Mouse (Mus musculus): ENCODE data around the gene Sec61a1.

Sec61a1 gene

DNA sequence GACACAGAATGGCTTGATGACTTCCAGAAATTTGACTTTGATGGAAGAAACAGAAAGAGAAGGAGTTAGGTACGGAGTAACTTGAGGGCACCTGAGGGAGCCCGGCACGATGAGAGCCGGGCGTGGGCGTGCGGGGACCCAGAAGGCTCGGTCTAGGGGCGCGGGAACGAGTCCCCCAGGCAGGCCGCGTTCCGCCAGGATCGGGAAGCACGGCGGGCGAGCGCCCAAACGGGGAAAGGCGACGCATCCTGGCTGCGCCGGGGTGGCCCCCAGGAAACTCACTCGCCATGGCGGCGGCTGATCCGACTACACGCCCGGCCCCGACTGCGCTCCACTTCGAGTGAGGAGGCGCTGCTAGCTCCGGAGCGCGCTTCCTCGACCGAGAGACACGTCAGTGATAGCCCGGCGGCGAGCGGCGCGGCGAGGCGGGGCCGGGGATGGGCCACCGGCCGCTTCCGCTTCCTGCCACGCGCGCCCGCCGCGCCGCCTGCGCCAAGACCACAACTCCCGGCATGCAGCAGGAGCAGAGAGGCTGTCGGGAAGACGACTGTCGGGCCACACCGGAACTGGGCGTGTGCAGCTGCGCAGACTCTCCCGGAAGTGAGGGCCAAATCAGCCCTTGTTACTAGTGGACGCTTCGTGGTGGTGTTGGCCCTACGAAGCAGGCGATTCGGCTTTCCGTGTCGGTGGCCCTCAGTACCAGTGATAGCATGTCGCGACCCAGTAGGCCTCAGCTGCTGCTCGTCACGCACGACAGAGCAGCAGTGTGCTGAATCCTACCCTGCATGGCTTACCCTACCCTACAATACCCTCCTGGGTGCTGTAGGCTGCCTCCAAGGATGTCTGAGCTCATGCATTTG is at the start of gene Sec61a1:
Gene Sec61a1, minus strand, starts transcription at position 502 of the 860 bp plus-strand sequence.
- DNase-seq = peak; percentile 92

DNA sequence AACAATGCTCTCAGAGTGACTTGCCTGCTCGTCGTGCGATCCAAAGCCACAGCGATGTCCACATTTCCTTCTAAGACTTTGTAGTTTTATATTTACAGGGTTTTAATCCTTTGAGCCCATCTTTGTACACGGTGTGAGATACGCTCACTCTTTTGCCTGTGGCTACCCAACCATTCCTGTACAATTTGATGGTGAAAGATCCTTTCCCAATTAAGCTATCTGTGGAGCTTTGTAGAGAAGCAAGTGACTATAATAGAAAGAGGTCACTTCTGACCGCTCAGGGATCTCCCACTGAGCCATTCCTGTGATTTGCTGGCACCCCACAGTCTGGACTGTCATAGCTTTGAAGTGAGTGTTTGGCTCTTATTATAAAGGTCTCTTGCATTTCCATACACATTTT is 48.0 kb upstream of the Sec61a1 start:
- no peak for DNase-seq

DNA sequence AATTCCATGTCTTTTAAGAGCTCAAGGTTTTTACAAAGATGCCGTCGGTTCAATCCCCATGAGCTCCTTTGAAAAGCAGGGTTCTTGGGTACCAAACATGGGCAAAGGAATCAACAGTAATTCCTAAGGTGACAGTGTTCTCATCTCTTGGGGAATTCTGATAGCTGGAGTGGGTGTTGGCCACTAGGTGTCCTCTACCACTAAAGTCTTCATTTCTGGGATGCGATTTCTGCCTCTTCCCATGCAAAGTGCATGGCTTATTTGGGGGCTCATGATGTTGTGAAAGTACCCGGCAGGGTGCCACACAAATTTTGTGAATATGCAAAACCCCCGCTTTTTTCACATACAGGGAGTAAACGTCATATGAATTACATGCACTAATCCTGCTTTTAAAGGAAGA is 46.3 kb upstream of the Sec61a1 start:
- no peak for DNase-seq

DNA sequence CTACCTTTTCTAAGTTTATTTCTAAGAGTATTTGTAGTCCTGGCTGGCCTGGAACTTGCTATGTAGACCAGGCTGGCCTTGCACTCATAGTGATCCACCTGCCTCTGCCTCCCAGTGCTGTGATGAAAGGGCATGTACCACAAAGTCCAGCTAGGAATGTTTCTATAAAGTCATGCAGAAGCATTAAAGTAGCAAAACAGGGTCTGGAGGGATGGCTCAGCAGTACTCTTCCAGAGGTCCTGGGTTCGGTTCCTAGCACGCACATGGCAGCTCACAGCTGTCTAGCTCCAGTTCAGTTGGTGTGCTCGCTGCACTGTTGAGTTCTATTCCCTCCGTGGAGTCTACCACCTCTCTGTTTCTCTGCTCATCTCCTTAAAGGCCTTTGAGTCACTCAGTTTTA is 41.5 kb upstream of the Sec61a1 start:
- no peak for DNase-seq

DNA sequence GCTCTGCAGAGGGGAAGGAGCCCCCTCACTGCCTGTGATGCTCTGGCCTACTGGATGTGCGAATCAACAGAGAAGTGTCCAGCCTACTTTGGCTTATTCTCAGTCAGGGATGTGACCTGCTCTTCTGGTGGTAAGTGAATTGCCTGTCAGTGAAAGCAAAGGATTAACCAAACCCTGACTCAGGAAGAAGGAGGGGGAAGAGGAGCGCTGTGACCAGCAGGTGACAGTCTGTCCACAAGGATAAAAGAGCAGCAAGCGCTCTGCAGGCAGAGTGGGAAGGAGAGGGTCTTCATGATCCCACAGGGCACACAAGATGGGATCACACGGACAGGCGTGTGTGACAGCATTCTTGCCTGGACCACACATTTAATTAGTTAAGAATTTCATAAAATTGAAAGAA is 41.0 kb upstream of the Sec61a1 start:
- no peak for DNase-seq

DNA sequence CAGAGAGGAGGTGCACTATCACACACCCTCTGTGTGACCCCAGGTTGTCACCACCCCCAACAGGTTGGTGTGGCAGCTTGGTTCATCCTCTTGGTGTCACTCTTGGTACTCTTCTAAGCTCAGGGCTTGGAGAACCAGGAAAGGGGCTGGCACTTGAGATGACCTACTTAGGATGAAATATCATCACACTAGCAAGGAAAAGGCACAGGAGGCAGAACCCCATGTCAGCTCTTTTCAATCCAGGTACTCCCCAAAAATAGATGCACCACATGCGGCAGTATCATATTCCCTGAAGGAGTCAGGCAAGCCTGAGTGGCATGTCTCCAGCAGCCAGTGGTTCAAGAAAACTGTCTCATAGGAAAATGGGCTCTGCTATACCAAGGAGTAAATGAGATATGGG is 39.4 kb upstream of the Sec61a1 start:
- no peak for DNase-seq

DNA sequence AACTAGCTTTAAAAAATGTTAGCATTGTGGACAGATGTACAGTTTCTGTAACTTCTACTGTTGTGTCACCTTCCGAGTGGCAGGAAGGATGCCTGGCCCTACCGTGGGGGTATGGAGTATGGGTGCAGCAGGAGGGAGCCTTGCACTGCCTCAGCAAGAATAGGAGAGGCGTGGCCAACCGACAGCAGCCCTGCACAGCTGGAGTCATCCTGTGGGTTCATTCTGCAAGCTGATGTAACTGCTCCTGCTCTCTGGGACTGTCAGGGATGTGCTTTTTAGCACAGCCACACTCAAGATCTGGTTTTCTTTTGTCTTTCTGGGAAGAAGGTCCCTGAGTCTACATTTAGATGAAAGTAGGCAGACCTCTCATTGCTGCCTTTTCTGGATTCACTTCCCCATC is 38.8 kb upstream of the Sec61a1 start:
- no peak for DNase-seq

DNA sequence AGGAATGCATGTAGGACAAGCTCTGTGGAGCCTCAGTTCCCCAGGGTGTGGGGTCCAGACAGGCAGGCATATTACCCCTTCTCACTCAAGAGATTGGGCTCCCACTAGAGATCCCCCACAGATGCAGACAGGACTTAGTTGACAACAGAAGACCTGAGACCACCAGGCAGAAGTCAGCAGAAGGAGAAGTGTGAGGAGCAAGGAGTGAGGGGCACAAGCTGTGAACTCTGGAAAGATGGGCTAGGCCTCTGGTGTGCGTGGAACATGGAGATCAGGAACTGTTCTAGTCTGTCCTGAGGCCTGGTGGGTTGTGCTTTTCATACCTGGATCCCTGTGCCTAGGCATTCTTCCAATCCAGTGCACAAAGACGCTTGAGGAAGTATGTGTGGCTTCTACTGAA is 31.2 kb upstream of the Sec61a1 start:
- no peak for DNase-seq

DNA sequence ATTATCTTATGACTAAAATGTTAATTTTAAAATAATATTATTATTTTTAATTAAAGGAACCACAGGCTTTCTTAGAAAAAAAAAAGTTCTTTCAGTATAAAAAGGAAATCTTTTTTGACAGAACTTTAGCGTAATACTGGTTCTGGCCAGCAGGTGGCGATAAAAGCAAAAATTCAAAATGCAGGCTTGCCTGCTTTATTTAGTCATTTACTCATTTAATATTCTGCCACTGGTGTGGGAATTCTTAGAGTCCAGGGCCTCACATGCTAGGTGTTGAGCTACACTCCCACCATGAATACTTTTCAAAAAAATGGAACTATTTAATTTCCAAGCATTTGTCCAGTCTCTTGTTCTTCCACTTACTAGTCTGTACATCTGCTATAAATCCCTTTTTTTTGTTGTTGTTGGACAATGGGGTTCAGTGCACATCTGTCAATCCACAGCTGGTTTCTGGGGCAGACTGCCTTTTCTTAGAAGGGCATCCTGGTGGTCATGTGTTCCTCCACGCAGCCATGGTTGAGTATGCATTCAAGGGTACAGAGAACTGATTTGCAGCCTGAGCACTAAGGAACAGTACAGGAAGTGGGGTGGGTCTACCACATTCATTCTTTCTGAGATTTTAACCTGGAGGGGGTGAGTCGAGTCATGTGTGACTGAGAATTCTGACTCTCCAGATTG is 30.6 kb upstream of the Sec61a1 start:
- peak; percentile 81 for DNase-seq

DNA sequence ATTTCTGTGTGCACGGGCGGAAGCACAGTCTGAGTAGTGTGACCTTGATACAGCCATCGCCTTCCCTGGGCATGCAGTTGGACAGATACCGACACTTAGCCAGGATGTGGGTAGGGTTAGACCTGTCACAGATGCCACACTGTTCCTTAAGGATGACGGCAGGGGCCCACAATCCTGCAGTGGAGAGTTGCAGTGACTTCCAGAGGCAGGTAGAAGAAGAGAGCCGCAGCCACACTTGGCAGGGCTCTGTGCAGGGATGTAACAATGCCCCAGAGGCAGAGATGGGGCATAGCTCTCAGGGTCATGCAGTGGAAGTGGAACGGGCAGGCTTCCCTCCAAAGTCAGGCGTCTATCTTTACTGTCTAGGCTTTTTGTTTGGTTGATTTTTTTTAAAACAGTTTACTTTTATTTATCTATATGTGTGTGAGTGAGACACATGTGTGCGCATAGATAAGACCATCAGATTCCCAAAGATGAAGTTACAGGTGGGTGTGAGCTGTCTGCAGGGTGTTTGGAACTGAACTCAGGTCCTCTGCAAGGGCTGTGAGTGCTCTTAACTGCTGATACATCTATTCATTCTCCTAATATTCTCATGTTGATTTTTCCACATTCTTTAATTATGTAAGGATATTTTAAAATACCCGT is 29.8 kb upstream of the Sec61a1 start:
- no peak for DNase-seq

DNA sequence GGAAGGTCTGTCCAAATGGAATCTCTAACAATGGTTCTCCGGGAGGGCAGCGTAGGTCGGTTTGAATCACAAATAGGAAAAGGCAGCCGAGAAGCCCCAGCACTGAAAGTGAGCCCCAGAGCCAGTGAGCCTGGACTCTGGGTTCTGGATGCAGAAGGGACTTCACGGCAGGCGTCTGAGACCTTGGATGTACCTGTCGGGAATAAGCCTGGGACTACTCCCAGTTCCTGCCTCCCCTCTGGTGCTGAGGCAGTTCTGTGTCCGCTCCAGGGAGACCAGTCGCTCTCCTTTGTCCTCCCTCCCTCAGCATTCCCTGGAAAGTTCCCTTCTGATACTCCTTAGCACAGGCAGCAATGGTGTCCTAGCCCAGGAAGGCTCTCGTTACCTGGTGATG is 26.7 kb upstream of the Sec61a1 start:
- no peak for DNase-seq

DNA sequence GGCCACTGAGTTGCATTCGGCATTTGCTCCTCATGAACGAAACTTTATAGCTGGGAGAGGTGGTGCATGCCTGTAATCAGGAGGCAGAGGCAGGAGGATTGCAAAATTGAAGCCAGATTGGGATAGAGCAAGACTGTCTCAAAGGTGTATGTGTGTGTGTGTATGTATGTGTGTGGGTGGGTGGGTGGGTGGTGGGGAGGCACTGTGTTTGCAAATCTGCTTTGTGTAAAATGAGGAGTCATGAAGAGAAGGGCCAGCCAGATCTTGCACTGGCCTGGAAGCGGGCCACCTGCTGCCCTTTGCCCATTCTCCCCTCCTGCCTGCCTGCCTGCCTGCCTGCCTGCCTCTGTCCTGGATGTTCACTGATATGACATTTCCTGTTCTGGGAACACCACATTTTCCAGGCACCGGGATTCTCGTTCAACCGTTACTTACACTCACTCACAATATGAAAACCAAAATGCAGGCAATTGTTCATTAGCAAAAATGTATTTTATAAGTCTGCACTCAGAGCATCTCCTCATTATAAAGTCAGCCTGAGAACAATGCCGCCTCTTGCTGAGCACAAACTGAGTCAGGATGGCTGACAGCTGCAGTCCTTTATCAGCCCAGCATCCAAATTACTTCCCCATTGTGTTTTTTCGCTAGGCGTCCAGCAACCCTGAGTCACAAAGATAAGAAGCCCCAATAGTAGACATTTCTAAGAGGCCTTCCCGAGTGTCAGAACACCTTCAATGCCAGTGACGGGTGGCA is 26.1 kb upstream of the Sec61a1 start:
- no peak for DNase-seq

DNA sequence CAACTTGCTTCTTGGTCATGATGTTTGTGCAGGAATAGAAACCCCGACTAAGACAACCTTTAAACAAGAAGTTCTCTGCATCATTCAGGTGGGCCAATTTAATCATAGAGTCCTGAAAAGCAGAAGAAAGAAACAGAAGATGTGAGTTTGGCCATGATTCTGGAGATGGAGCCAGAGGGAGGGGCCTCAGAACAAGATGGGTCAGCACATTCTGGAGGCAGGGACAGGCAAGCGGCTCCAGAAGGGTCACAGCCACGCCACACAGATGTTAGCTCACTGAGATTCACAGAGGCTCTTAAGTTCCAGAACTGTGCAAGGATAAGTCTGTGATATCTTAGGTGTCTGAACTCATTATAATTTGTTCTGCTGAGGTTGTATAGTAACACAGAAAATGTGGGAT is 25.5 kb upstream of the Sec61a1 start:
- no peak for DNase-seq

DNA sequence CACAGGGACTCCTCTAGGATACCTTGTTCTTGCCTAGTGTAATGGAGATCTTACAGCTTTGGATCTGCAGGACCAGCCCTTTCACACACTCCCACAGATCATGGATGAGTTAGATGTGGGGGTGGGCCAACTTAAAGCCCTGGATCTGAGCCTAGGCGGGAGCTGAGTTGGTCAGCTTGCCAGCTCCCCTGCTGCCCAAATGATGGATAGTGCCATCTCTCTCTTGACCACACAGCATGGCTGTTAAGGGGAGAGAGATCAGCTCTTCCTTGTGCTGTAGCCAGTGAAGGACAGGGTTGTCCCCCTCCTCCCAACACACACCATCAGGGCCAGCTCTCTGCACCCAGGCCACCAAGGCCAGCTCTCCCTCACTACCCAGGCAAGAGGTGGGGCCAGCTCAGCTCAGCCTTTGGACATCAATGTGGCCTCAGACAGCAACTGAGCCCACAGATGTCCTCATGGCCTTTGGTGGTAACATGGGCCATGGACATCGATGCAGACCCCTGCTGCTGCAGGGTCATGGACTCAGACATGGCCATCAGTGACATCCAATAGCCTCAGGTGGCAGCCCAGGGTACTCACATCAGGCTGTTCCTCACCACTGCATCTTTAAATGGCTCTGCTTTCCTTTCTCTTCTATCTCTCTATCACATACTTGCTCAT is 21.5 kb upstream of the Sec61a1 start:
- DNase-seq = no peak

DNA sequence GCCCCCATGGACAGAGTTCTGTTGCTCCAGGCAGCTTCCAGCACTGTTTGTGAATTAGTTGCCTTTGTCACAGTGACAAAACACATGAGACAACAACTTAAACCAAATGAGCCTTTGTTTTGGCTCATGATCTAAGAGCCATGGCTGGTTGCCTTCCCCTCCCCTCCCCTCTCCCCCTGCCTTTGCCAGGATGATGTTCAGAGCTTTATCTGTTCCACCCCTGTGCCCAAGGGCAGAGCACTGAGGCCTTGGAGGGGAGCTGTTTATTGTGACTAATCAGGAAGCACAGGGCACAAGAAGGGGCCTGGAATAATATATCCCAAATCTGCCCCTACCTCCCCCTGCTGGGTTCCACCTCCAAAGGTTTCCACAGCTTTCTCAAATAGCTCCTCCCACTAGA is 11.6 kb upstream of the Sec61a1 start:
- DNase-seq = no peak

DNA sequence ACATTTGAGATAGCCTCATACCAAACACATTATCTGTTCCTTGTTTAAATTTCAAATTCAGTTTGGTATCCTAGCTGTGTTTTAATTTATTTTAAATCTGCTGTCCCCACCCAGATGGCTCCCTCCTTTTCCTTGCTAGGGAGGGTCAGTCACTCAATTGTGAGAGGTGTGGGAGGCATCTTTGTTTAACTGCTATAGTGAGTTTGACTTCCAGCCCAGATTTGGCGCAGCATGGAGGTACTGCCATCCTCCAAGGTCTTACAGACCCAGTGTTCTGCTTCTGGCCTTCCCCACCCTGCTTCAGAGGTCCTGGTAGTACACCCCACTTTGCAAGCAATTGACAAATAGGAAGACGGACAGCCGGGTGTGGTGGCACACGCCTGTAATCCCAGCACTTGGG is 5.4 kb upstream of the Sec61a1 start:
- no peak for DNase-seq

DNA sequence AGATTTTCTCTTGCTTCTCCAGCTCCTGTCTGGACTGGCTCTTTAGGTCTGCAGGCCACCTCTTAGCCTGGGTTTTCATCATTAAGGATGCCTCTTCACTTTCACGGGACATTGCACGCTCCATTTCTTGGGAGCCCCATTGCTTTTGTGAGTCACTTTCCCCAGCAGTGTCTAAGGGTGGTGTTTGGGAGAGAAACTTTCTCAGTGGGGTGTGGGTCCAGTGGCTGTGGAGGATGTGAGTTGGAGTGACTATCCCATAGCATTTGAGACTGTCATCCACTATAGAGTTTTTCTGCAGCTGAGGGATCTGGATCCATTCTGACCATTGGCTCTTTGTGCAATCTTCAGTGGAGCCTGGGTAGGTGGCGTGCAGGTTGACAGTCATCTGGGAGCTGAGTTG is 4.7 kb upstream of the Sec61a1 start:
- DNase-seq = no peak

DNA sequence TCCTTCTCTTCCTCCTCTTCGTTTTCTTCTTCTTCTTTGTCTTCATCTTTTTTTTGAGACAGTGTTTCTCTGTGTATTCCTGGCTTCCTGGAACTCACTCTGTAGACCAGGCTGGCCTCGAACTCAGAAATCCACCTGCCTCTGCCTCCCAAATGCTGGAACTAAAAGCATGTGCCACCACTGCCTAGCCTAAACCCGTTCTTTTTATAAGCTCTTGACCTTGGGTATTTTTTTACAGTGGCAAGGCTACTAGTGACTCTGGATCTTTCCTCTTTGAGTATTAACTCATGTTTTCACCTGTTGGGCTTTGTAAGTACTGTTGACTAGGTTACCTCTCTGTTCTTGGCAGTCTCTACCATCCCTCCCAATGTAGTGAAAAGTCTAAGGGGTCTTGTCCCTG is 4.3 kb upstream of the Sec61a1 start:
- DNase-seq = no peak

DNA sequence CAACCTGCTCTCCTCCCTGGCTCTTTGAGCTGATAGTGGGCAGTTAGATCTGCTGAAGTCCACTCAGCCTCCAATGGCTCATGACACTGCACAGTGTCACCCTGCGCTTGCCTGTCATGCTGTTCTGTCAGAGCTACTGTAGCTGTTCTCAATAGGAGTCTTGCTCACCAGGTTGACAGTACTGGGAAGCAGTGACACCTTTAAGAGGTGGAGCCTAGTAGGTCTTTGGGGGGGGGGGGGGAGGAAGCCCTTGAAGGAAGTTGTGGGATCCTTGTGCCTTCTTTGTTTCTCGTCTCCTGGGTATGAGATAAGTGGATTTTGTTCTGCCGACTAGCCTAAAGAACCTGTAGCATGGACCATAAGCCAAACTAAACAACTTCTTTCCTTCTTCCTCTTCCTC is 3.9 kb upstream of the Sec61a1 start:
- no peak for DNase-seq

DNA sequence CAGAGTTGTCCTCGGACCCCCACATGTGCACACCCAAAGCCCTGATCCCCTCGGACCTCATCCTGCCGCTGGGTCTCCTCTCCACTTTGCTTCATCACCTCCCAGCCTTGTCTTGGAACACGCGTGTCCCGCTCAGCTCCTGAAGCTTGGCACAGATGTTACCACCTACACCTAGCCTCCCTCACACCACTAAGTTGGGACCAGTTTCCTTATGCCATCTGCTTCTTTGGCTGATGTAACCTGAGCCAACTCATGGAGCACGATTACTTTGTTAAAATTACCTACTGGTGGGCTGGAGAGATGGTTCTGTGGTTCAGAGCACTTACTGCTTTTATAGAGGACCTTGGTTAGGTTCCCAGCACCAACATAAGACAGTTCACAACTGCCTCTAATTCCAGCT is 3.1 kb upstream of the Sec61a1 start:
- no peak for DNase-seq

DNA sequence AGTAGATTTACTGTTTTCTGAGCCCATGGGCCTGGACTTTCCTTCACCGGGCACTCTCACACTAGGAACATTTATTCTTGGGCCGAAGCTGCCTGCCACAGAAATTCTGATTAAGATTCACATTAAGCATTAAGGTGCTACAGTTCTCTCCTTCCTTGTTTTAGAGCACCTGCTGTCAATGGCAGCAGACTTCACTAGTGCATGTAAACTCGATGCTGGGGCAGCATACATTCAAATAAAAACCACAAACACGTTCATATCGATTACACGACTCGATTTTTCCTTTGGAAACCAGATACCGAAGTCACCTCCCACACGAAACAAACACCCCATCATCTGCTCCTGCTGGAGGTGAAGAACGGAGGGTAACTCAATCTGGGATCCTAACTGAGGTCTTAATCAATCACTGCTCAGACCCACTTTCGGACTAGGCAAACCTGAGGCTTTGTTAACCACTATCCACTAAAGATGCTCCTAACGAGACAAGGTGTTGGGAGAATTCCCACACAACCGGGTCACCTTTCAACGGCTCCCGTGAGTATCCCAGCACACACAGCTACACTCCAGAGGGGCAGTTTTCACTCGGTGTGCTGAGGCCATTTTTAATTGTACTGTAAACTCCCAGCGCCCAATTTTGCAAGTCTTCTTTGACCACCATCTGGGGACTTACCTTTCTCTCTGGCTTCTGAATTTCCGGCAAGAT is 853 bp downstream of the Sec61a1 start:
- no peak for DNase-seq

DNA sequence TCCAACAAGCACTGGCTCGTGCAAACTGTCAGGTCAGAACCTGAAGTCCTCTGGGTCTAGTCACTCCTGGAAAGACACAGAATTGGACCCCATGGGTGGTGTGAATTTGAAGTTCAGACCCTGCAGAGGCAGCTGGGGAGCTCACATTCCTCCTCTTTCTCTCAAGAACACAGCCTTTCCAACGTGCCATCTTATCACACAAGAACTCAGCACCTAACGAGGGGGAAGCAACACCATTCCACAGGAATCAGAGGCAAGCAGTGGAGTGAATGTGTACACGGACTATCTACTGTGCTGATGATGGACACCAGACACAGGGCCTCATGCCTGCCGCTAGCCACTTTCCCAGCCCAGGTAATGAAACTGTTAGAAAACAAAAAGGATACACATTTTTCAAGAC is 2.0 kb downstream of the Sec61a1 start:
- no peak for DNase-seq
